In the genomic region with DNA sequence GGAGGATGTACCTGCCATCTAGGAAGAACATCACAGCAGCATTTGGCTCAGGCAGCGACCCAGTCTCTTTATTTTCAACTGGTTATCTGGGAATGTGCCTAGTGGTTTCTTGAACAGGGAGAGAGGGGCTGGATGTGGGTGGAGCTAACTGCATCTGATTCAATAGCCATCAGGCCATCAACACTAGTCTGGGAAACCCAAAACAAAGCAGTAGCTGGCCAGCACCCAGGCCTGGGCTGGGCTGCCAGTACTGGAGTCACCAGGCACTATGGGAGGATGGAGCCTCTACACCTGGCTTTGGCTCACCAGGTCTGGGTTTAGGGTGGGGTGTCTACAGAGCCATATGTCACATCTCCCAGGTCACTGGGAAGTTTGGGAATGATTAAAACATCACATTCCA, we compare ENCODE assay signal across 9 mouse cellular contexts.
DNase-seq lines count a peak whose midpoint lies in the region; ATAC-seq lines count a peak whose summit lies in the region.
"Had no signal": no experiment of that assay in that cellular context is flagged by ENCODE, and none has a peak within 500 bp of the region (broad histone marks: within the 10 kb centered on the region; RNA-seq: fewer than 3 reads in every experiment).

No protein-coding gene starts in this region.

- H3K4me3 ChIP-seq in intestine, embryonic 15.5 days (replicated peaks), result no peak overlapping the region
- no peak overlapping the region for H3K4me3 ChIP-seq in intestine, embryonic 16.5 days (ENCODE audit: low read length)
- H3K4me3 ChIP-seq in embryonic facial prominence, embryonic 15.5 days (replicated peaks), result no peak overlapping the region
- H3K4me3 ChIP-seq in limb, embryonic 10.5 days, result no peak overlapping the region
- H3K4me3 ChIP-seq: liver, embryonic 13.5 days had no signal

- DNase-seq in limb, embryonic 10.5 days (ENCODE audit: low spot score), result no peak
- no peak for DNase-seq in spleen, postnatal 14 days (ENCODE audit: low spot score in 2 of 2)
- DNase-seq in thymus, postnatal 25 days, result no peak
- no peak for DNase-seq in B cell, adult 2 months
- DNase-seq: liver, embryonic 13.5 days had no signal

- H3K27me3 ChIP-seq in intestine, embryonic 15.5 days (replicated peaks), result no peaks in the 10 kb centered on the region
- no peaks in the 10 kb centered on the region for H3K27me3 ChIP-seq in intestine, embryonic 16.5 days (replicated peaks; ENCODE audit: control insufficient read depth, insufficient read depth, low read length)
- H3K27me3 ChIP-seq in embryonic facial prominence, embryonic 15.5 days, result no peaks in the 10 kb centered on the region
- 0 out of 2 replicates have a peak, but pooled peaks cover 10% of the 10 kb centered on the region for H3K27me3 ChIP-seq in limb, embryonic 10.5 days (ENCODE audit: low read depth, poor library complexity, severe bottlenecking)
- H3K27me3 ChIP-seq: liver, embryonic 13.5 days had no signal

- H3K36me3 ChIP-seq in intestine, embryonic 15.5 days, result no peaks in the 10 kb centered on the region
- H3K36me3 ChIP-seq in intestine, embryonic 16.5 days (ENCODE audit: control insufficient read depth, insufficient read depth, low read length), result no peaks in the 10 kb centered on the region
- H3K36me3 ChIP-seq in embryonic facial prominence, embryonic 15.5 days, result no peaks in the 10 kb centered on the region
- no peaks in the 10 kb centered on the region for H3K36me3 ChIP-seq in limb, embryonic 10.5 days
- H3K36me3 ChIP-seq: liver, embryonic 13.5 days had no signal

- no peaks in the 10 kb centered on the region for H3K9me3 ChIP-seq in intestine, embryonic 15.5 days
- no peaks in the 10 kb centered on the region for H3K9me3 ChIP-seq in intestine, embryonic 16.5 days (ENCODE audit: control insufficient read depth, low read length)
- H3K9me3 ChIP-seq in embryonic facial prominence, embryonic 15.5 days (replicated peaks), result no peaks in the 10 kb centered on the region
- no peaks in the 10 kb centered on the region for H3K9me3 ChIP-seq in limb, embryonic 10.5 days (replicated peaks)
- H3K9me3 ChIP-seq: liver, embryonic 13.5 days had no signal

- H3K27ac ChIP-seq in intestine, embryonic 15.5 days, result peak overlapping the region; percentile 67; the same call in 1 of the 2 replicates
- H3K27ac ChIP-seq in intestine, embryonic 16.5 days (ENCODE audit: low read length), result no peak overlapping the region
- peak overlapping the region; percentile 87 for H3K27ac ChIP-seq in embryonic facial prominence, embryonic 15.5 days (replicated peaks)
- H3K27ac ChIP-seq in limb, embryonic 10.5 days, result peak overlapping the region; percentile 72
- H3K27ac ChIP-seq: liver, embryonic 13.5 days had no signal

- H3K4me1 ChIP-seq in intestine, embryonic 15.5 days (replicated peaks), result peaks cover 21% of the 10 kb centered on the region
- peaks cover 11% of the 10 kb centered on the region for H3K4me1 ChIP-seq in intestine, embryonic 16.5 days (ENCODE audit: control insufficient read depth, insufficient read depth, low read length)
- peaks cover 49% of the 10 kb centered on the region for H3K4me1 ChIP-seq in embryonic facial prominence, embryonic 15.5 days
- H3K4me1 ChIP-seq in limb, embryonic 10.5 days, result peaks cover 62% of the 10 kb centered on the region

- H3K9ac ChIP-seq in intestine, embryonic 15.5 days, result no peak overlapping the region
- no peak overlapping the region for H3K9ac ChIP-seq in intestine, embryonic 16.5 days (ENCODE audit: low read depth, low read length)
- no peak overlapping the region for H3K9ac ChIP-seq in embryonic facial prominence, embryonic 15.5 days
- H3K9ac ChIP-seq: liver, embryonic 13.5 days had no signal

- no peak overlapping the region for H3K4me2 ChIP-seq in intestine, embryonic 15.5 days (replicated peaks)
- H3K4me2 ChIP-seq in intestine, embryonic 16.5 days (ENCODE audit: low read depth, low read length), result no peak overlapping the region
- H3K4me2 ChIP-seq in embryonic facial prominence, embryonic 15.5 days (replicated peaks), result no peak overlapping the region
- H3K4me2 ChIP-seq: liver, embryonic 13.5 days had no signal

- no peak for ATAC-seq in intestine, embryonic 15.5 days
- no peak for ATAC-seq in intestine, embryonic 16.5 days
- 0 out of 2 replicates have a peak, but pooled peaks have one; percentile 49 for ATAC-seq in cerebellum, adult (ENCODE audit: insufficient number of reproducible peaks, low FRiP score, low TSS enrichment)
- ATAC-seq in embryonic facial prominence, embryonic 15.5 days (ENCODE audit: insufficient number of reproducible peaks, low FRiP score, low TSS enrichment, low read depth), result no peak

- 80% methylated on average over 1 of the region's 1 CpGs for WGBS in intestine, embryonic 15.5 days
- WGBS in intestine, embryonic 16.5 days, result 80% methylated on average over 1 of the region's 1 CpGs
- WGBS in embryonic facial prominence, embryonic 15.5 days, result 61% methylated on average over 1 of the region's 1 CpGs
- 71% methylated on average over 1 of the region's 1 CpGs for WGBS in limb, embryonic 10.5 days
